Mouse (Mus musculus) liver, embryonic 12.5 days (tissue): ENCODE data around the gene Trappc5. TPM values are rescaled to one million over a fixed set of nuclear protein-coding genes. Genes with fewer than 3 reads are reported as not detected.

ENCODE experiments used
- ATAC-seq: fragments of 200-750 bp; cut with Nextera tagmentation; 2 replicates; pipeline ENCODE4 v1.8.0; 2017; ENCODE audit warnings: moderate number of reproducible peaks, mild to moderate bottlenecking, moderate library complexity
- H3K27ac ChIP-seq: fragments of 300-500 bp; sonication (generic); 2 replicates; pipeline ENCODE4 v1.5.1; 2016; ENCODE audit warnings: mild to moderate bottlenecking
- H3K27me3 ChIP-seq: fragments of 300-500 bp; sonication (generic); replicated peaks from 2 replicates; pipeline ENCODE4 v1.6.1; 2016; ENCODE audit warnings: mild to moderate bottlenecking, moderate library complexity
- H3K36me3 ChIP-seq: fragments of 300-500 bp; sonication (generic); 2 replicates; pipeline ENCODE4 v1.6.1; 2016; ENCODE audit warnings: mild to moderate bottlenecking, moderate library complexity
- H3K4me1 ChIP-seq: fragments of 300-500 bp; sonication (generic); 2 replicates; pipeline ENCODE4 v1.6.1; 2016
- H3K4me2 ChIP-seq: fragments of 300-500 bp; sonication (generic); 2 replicates; pipeline ENCODE4 v1.6.1; 2016; ENCODE audit warnings: mild to moderate bottlenecking, moderate library complexity
- H3K4me3 ChIP-seq: fragments of 300-500 bp; sonication (generic); 2 replicates; pipeline ENCODE4 v1.5.1; 2016; ENCODE audit warnings: mild to moderate bottlenecking, moderate library complexity
- H3K9ac ChIP-seq: fragments of 300-500 bp; sonication (generic); 2 replicates; pipeline ENCODE4 v1.6.1; 2016; ENCODE audit warnings: mild to moderate bottlenecking, moderate library complexity
- H3K9me3 ChIP-seq: fragments of 300-500 bp; sonication (generic); replicated peaks from 2 replicates; pipeline ENCODE4 v1.6.1; 2016; ENCODE audit warnings: mild to moderate bottlenecking, moderate library complexity
- WGBS: fragments of 180-500 bp; shearing (Covaris S2); methylation state at CpG from one replicate; pipeline ENCODE4 v1.1.7; 2016; ENCODE audit not compliant: insufficient replicate concordance; 5-methylcytosine and 5-hydroxymethylcytosine counted together
- polyA plus RNA-seq: library from polyadenylated mRNA; unstranded; fragments of >200 nt; fragmentation: Nextera tagmentation; extraction: Ambion mirVana; gene quantifications from 2 replicates; pipeline ENCODE4 v1.2.1, GENCODE M21; 2016

The Trappc5 gene
- polyA plus RNA-seq, 1 experiment from 2014 or later: 22.8 TPM

DNA sequence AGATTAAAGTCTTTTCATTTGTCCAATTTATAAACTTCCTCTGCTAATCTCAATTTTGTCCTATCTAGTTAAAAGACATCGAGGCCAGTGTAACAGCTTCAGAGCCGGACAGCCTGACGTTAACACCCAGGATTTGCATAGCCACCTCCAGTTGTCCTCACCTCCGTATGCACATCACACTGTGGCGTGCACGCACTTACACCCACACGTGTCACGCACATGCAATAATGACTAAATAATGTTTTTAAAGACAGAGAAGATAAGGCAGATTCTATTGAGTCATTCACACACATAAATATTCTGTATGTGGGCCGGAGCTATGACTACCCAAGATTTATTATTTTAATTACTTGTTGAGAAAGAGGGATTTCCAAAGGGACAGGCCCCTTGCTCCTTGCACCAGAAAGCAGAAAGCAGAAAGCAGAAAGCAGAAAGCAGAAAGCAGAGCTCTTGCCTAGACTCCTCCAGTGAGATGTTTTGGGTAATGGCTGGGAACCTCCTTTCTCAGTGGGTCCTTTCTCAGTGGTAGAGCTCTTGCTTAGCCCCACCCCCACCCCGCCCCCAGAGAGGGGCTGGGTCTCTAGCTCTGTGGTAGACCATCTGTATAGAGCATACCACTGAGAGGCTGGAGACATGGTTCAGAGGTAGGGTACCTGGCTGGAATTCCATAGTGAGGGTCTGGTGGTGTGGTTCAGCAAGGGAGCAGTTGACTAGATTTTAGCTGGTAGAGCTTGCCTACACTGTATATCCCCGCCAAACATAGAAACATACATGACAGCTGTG, 21.2 kb upstream of the Trappc5 start:
- no peak overlapping the region for H3K27ac ChIP-seq
- H3K36me3 ChIP-seq: no peaks in the 10 kb centered on the region
- peaks cover 32% of the 10 kb centered on the region for H3K27me3 ChIP-seq
- H3K4me1 ChIP-seq: no peaks in the 10 kb centered on the region
- H3K4me2 ChIP-seq: no peak overlapping the region
- no peaks in the 10 kb centered on the region for H3K9me3 ChIP-seq
- no peak overlapping the region for H3K4me3 ChIP-seq
- 0 out of 2 replicates have a peak, but pooled peaks have one; percentile 19 for ATAC-seq
- 70% methylated on average over 11 of the region's 11 CpGs for WGBS
- no peak overlapping the region for H3K9ac ChIP-seq

DNA sequence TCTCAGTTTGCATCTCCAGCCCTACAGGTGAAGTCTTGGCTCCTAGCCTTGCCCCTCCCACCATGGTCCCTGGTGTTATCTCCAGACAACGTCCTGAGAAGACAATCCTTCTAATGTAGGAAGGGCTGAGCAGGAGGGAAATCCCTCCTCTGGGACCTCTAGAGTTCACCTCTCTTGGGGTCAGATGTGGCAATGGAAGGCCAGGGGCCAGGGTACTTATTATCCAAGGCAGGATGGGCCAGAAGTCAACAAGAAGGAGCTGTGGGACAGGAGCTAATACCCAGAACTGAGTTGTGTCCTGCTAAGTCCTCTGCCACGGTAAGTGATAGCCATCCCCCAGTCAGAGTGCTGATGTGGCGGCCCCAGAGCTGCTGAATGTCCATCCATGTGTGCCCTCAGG, 20.6 kb upstream of the Trappc5 start, which contains the start of gene Retn:
Retn (plus strand) TSS at position 245 of the 400 bp plus-strand sequence.
- H3K4me2 ChIP-seq: no peak within 1 kb of the TSS
- H3K9ac ChIP-seq: no peak within 1 kb of the TSS
- peaks cover 31% of the 10 kb centered on the region for H3K27me3 ChIP-seq
- H3K4me1 ChIP-seq: 0 out of 2 replicates have a peak, but pooled peaks cover 3% of the 10 kb centered on the region
- 48% methylated on average over 3 of the region's 3 CpGs for WGBS
- ATAC-seq: 0 out of 2 replicates have a peak, but pooled peaks have one; percentile 7
- H3K27ac ChIP-seq: no peak within 1 kb of the TSS
- H3K4me3 ChIP-seq: no peak within 1 kb of the TSS
- H3K9me3 ChIP-seq: no peaks in the 10 kb centered on the region
- H3K36me3 ChIP-seq: no peaks in the 10 kb centered on the region

DNA sequence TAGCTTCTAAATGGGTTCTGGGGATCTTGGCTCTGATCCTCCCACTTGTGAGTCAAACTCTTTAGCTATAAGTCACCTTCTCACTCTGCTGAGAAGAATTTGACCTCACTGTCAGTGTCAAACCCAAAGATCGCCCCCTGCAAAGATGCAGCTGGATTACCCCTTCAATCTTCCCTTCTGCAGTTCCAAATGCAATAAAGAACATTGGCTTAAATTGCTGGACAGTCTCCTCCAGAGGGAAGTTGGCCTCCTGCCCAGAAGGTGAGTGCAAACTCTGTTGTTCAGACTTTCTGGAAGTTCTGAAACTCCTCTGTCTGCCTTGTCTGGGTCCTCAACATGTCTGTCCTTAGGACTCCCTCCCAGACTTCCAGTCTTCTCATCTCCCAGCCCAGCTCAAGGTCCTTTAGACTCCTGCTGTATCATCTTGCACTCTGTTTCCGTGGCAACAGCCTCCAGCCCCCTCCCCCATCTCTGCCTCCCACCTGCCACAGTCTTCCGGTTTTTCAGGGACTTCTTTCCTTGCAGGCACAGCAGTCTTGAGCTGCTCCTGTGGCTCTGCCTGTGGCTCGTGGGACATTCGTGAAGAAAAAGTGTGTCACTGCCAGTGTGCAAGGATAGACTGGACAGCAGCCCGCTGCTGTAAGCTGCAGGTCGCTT, 19.2 kb upstream of the Trappc5 start:
- Histone ChIP-seq H3K27ac (no peak overlapping the region), H3K36me3 (no peaks in the 10 kb centered on the region), H3K27me3 (peaks cover 26% of the 10 kb centered on the region), H3K4me1 (0 out of 2 replicates have a peak, but pooled peaks cover 3% of the 10 kb centered on the region), H3K9me3 (no peaks in the 10 kb centered on the region), H3K4me3 (no peak overlapping the region), H3K4me2 (no peak overlapping the region), H3K9ac (no peak overlapping the region)
- 20% methylated on average over 7 of the region's 7 CpGs for WGBS
- no peak for ATAC-seq

DNA sequence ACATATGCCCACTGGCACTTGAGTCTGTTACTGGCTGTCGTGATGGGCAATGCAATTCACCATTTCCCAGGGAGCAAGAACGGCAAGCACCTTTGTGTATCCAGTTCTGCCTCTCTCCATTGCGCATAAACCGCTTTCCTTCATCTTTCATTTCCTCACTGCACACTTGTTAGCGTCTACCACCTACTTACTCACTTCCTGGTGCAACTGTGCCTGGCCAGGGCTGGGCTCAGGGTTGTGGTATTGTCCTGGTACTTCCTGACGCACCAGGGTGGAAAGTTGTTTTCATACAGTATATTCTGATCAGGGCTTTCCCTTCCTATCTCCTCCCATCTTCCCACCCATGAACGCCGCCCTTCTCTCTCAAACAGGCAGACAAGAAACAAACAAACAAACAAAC, 15.2 kb upstream of the Trappc5 start:
- ATAC-seq: no peak
- Histone ChIP-seq H3K27ac (no peak overlapping the region), H3K27me3 (peaks cover 13% of the 10 kb centered on the region; the same call in 1 of the 2 replicates), H3K9ac (no peak overlapping the region), H3K4me3 (no peak overlapping the region), H3K4me1 (0 out of 2 replicates have a peak, but pooled peaks cover 3% of the 10 kb centered on the region), H3K9me3 (no peaks in the 10 kb centered on the region), H3K36me3 (no peaks in the 10 kb centered on the region), H3K4me2 (no peak overlapping the region)
- 47% methylated on average over 8 of the region's 8 CpGs for WGBS

DNA sequence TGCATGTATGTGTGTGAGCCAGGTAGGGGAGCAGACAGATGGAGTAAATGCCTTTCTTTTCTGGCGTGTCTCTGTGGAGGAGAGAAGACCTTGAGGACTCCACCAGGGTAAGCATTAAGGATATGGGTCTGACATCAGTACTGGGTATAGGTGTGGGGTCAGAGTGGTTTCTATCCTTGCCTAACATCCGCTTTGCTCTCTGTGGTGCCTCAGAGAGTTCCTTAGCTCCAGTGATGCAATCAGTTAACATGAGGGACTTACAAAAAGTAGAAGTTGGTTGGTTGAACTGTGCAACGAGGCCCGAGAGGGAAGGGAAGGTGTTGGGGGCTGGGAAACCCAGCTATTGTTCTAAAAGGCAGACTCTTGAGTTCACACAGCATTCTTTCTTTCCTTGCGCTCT, 11.7 kb upstream of the Trappc5 start:
- H3K9me3 ChIP-seq: no peaks in the 10 kb centered on the region
- H3K9ac ChIP-seq: no peak overlapping the region
- 0 out of 2 replicates have a peak, but pooled peaks have one; percentile 8 for ATAC-seq
- WGBS: 16% methylated on average over 4 of the region's 5 CpGs
- H3K36me3 ChIP-seq: no peaks in the 10 kb centered on the region
- no peak overlapping the region for H3K4me3 ChIP-seq
- H3K4me2 ChIP-seq: no peak overlapping the region
- H3K4me1 ChIP-seq: 0 out of 2 replicates have a peak, but pooled peaks cover 3% of the 10 kb centered on the region
- H3K27me3 ChIP-seq: no peaks in the 10 kb centered on the region; the same call in 1 of the 2 replicates
- H3K27ac ChIP-seq: no peak overlapping the region; the same call in 1 of the 2 replicates

DNA sequence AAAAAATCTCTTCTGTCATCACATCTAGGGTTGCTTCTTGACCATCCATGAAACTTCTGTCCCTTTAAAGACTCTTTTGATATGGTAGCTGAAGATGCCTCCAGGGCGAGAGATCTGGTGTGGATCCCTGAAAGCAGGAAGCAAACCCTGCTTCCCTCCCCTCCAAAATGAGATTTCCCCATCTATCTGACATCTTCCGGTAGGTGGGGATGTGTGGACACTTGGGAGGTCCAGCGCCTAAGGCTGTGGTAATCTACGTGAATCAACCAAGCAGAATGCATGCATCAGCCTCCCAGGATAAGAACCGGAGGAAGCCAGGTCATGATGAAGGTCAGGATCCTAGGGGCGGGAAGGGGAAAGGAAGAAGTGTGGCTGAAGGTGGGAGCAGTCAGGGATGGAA, 10.6 kb upstream of the Trappc5 start, which contains the start of gene Mcemp1:
Mcemp1 (plus strand) TSS at position 248 of the 400 bp plus-strand sequence.
- no peak within 1 kb of the TSS for H3K4me2 ChIP-seq
- WGBS: 55% methylated on average over 6 of the region's 6 CpGs
- no peak within 1 kb of the TSS for H3K4me3 ChIP-seq
- H3K9me3 ChIP-seq: no peaks in the 10 kb centered on the region
- H3K4me1 ChIP-seq: no peaks in the 10 kb centered on the region
- peak within 1 kb of the TSS; percentile 7; the same call in 1 of the 2 replicates for H3K27ac ChIP-seq
- no peak within 1 kb of the TSS for H3K9ac ChIP-seq
- H3K27me3 ChIP-seq: no peaks in the 10 kb centered on the region; the same call in 1 of the 2 replicates
- H3K36me3 ChIP-seq: no peaks in the 10 kb centered on the region
- no peak for ATAC-seq

DNA sequence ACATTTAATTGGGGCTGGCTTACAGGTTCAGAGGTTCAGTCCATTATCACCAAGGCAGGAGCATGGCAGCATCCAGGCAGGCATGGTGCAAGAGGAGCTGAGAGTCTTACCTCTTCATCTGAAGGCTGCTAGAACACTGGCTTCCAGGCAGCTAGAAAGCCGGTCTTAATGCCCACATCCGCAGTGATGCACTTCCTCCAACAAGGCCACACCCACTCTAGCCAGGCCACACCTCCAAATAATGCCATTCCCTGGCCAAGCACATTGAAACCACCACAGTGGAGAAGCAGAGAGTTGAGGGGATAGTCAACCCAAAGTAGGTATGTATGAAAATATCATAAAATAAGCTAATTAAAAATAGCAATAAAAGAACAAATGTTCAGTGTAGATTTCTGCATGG, 5.7 kb upstream of the Trappc5 start:
- ATAC-seq: no peak
- no peak overlapping the region for H3K4me3 ChIP-seq
- H3K9ac ChIP-seq: no peak overlapping the region
- WGBS: 49% methylated on average over 2 of the region's 2 CpGs
- H3K27me3 ChIP-seq: no peaks in the 10 kb centered on the region; the same call in 1 of the 2 replicates
- no peak overlapping the region for H3K27ac ChIP-seq
- H3K36me3 ChIP-seq: no peaks in the 10 kb centered on the region
- H3K9me3 ChIP-seq: no peaks in the 10 kb centered on the region
- peaks cover 8% of the 10 kb centered on the region for H3K4me1 ChIP-seq
- no peak overlapping the region for H3K4me2 ChIP-seq

DNA sequence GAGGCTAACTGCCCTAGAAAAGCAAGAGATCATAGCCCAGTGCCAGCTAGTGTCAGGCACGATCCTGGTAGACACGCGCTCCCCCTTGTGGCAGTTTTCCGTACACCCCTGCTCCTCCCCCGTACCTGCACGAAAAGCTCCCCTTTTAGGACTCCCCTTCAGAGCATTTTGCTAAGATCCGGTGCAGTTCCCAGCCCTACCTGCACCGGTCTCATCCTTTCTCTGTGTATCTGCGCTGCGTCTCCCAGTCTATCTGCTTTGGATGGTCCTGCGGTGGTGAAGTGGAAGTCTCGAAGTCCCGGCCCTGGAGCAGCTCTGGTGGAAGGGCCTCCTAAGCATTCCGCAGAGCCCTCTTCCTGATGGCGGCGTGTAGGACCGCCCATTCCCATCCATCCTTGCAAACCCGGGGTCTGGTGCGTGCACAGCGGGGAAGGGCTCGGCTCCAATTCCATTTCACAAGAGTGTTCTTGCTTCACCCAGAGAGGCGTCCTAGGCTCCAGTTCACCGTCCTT, 4.1 kb upstream of the Trappc5 start, which contains the start of gene Fcor:
Fcor (minus strand) TSS at position 383 of the 512 bp plus-strand sequence.
- no peaks in the 10 kb centered on the region for H3K36me3 ChIP-seq
- peak; percentile 67 for ATAC-seq
- no peaks in the 10 kb centered on the region; the same call in 1 of the 2 replicates for H3K27me3 ChIP-seq
- WGBS: under 1% methylated on average over 23 of the region's 23 CpGs
- H3K4me1 ChIP-seq: peaks cover 16% of the 10 kb centered on the region
- no peaks in the 10 kb centered on the region for H3K9me3 ChIP-seq
- peak within 1 kb of the TSS; percentile 58 for H3K4me3 ChIP-seq
- no peak within 1 kb of the TSS; the same call in 1 of the 2 replicates for H3K27ac ChIP-seq
- peak within 1 kb of the TSS; percentile 73 for H3K4me2 ChIP-seq
- peak within 1 kb of the TSS; percentile 68 for H3K9ac ChIP-seq

DNA sequence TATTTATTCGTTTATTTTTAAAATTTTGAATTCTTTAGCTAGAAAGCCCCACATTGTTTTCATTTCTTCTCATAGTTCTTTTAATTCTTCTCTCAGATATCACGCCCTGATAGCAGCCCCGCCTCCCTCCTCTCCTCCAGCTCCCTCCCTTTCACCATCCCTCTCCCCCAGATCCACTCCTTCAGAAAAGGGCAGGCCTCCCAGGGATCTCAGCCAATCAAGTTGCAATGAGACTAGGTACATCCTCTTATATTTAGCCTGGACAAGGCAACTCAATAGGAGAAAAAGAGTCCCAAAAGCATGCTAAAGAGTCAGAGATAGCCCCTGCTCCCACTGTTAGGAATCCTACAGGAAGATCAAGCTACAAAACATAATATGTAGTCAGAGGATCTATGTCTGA, 1.4 kb upstream of the Trappc5 start:
- H3K27ac ChIP-seq: no peak overlapping the region
- H3K36me3 ChIP-seq: peaks cover 13% of the 10 kb centered on the region
- H3K4me1 ChIP-seq: peaks cover 26% of the 10 kb centered on the region
- H3K27me3 ChIP-seq: no peaks in the 10 kb centered on the region
- no peaks in the 10 kb centered on the region for H3K9me3 ChIP-seq
- no peak overlapping the region for H3K4me3 ChIP-seq
- H3K9ac ChIP-seq: no peak overlapping the region
- no peak for ATAC-seq
- 70% methylated on average over 3 of the region's 3 CpGs for WGBS
- no peak overlapping the region for H3K4me2 ChIP-seq

DNA sequence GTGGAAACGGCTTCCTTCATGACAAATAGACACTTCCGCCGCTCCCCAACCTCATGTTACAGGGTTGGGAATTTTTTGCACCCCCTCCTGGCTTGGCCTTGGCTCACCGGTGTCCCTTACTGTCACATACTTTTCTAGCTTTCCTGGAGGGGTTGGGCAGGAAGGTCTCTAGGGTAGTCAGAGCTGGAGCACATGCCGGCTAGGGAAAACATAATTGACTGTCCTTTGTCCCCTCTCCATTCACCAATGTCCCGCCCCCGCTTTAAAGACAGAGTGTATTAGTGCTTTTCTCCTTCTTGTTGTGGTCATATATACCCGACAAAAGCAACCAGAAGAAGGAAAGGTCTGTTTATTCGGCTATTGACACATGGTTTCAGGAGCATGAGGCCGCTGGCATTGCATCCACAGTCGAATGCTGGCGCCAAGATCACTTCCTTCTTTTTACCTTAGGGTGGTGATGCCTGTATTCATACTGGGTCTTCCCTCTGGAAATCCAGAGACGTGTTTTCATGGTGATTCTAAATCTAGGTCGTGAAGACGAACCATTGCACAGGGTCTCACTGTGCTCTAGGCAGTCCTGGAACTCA, 987 bp downstream of the Trappc5 start:
- peak overlapping the region; percentile 83 for H3K4me2 ChIP-seq
- ATAC-seq: peak; percentile 17
- H3K4me3 ChIP-seq: peak overlapping the region; percentile 75
- peaks cover 25% of the 10 kb centered on the region for H3K4me1 ChIP-seq
- WGBS: 1% methylated on average over 15 of the region's 15 CpGs
- peak overlapping the region; percentile 86 for H3K9ac ChIP-seq
- no peaks in the 10 kb centered on the region for H3K9me3 ChIP-seq
- peak overlapping the region; percentile 87 for H3K27ac ChIP-seq
- H3K36me3 ChIP-seq: peaks cover 33% of the 10 kb centered on the region
- no peaks in the 10 kb centered on the region for H3K27me3 ChIP-seq

DNA sequence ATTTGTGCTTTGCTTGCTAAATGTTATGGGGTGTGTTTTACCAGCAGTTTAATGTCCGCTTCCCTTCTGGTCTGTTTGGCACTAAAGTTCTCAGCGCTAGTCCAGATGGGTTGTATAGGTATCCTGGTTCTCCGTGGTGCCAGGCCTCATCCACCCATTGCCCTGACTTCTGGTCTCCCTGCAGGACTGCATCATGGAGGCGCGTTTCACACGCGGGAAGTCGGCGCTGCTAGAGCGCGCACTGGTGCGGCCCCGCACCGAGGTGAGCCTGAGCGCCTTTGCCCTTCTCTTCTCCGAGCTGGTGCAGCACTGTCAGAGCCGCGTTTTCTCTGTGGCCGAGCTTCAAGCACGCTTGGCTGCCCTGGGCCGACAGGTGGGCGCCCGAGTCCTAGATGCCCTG, 2.7 kb downstream of the Trappc5 start:
- WGBS: 90% methylated on average over 23 of the region's 23 CpGs
- Histone ChIP-seq H3K27ac (no peak overlapping the region), H3K4me1 (peaks cover 18% of the 10 kb centered on the region), H3K36me3 (peaks cover 36% of the 10 kb centered on the region), H3K4me3 (no peak overlapping the region), H3K27me3 (no peaks in the 10 kb centered on the region), H3K9ac (no peak overlapping the region), H3K9me3 (no peaks in the 10 kb centered on the region), H3K4me2 (no peak overlapping the region)
- no peak for ATAC-seq
